ENCODE assay signal across 10 mouse cellular contexts in genomic region chr2:27743863-27744611, GRCm38 (mm10).
DNase-seq lines count a peak whose midpoint lies in the region; ATAC-seq and TF ChIP-seq lines count a peak whose summit lies in the region.
"Had no signal": no experiment of that assay in that cellular context is flagged by ENCODE, and none has a peak within 500 bp of the region (broad histone marks: within the 10 kb centered on the region; RNA-seq: fewer than 3 reads in every experiment).

No protein-coding gene starts in this region.

- 76% methylated on average over 7 of the region's 7 CpGs for WGBS in limb, embryonic 14.5 days

- H3K9ac ChIP-seq in limb, embryonic 14.5 days (ENCODE audit: low read depth, low read length, severe bottlenecking) = no peak overlapping the region
- H3K9ac ChIP-seq: hindbrain, embryonic 12.5 days had no signal

- H3K36me3 ChIP-seq in limb, embryonic 14.5 days (ENCODE audit: control insufficient read depth, insufficient read depth, low read length) = peaks cover 75% of the 10 kb centered on the region

- H3K9me3 ChIP-seq in limb, embryonic 14.5 days (ENCODE audit: control insufficient read depth, low read length) = no peaks in the 10 kb centered on the region
- H3K9me3 ChIP-seq: hindbrain, embryonic 12.5 days had no signal

- peaks cover 48% of the 10 kb centered on the region for H3K4me1 ChIP-seq in brown adipose tissue, adult 24 weeks (ENCODE audit: control insufficient read depth, insufficient read depth, insufficient read length, low read length)
- H3K4me1 ChIP-seq in limb, embryonic 14.5 days (ENCODE audit: control insufficient read depth, insufficient read depth, low read length) = peaks cover 58% of the 10 kb centered on the region

- no peak for TF ChIP-seq POLR2A in limb, embryonic 14.5 days (IDR thresholded peaks at IDR 0.05; ENCODE audit: borderline replicate concordance, extremely low read depth, insufficient read depth, insufficient read length)

- 0 out of 2 replicates have a peak overlapping the region, but pooled peaks have one; percentile 37 for H3K27ac ChIP-seq in layer of hippocampus, adult 2 months
- H3K27ac ChIP-seq in brown adipose tissue, adult 24 weeks (replicated peaks; ENCODE audit: low read depth, low read length) = 0 out of 2 replicates have a peak overlapping the region, but pooled peaks have one; percentile 63
- H3K27ac ChIP-seq in limb, embryonic 14.5 days (replicated peaks; ENCODE audit: low read depth, low read length) = peak overlapping the region; percentile 71; the same call in 1 of the 2 replicates

- intact Hi-C loops in heart, postnatal 36 days (cut with DNase I) = loop anchor here (2.0 kb wide), 1 partner anchor 53 kb away; no protein-coding TSS in a partner anchor
- intact Hi-C loops in left cerebral cortex, postnatal 25 days (cut with DNase I) = no loop called here

- no peak for TF ChIP-seq CTCF in layer of hippocampus, adult 2 months (conservative IDR thresholded peaks at IDR 0.05)

- ATAC-seq in limb, embryonic 14.5 days (ENCODE audit: low FRiP score, low read depth) = no peak

- peak; percentile 91 for DNase-seq in heart, adult 11 months
- DNase-seq in heart, postnatal 36 days = no peak
- DNase-seq in layer of hippocampus, adult 2 months (ENCODE audit: low spot score in 2 of 2) = no peak
- DNase-seq in layer of hippocampus, postnatal 10 days (ENCODE audit: low spot score in 2 of 2) = no peak
- no peak for DNase-seq in limb, embryonic 14.5 days (ENCODE audit: low spot score)
- DNase-seq in gastrocnemius, postnatal 4 days (ENCODE audit: low spot score in 2 of 2) = no peak
- no peak for DNase-seq in left cerebral cortex, postnatal 25 days (ENCODE audit: low spot score in 2 of 2)
- DNase-seq: cerebellum, postnatal 36 days had no signal

- H3K27me3 ChIP-seq in limb, embryonic 14.5 days (ENCODE audit: control insufficient read depth, insufficient read depth, low read length) = no peaks in the 10 kb centered on the region
- H3K27me3 ChIP-seq: hindbrain, embryonic 12.5 days had no signal

- no peak overlapping the region for H3K4me2 ChIP-seq in limb, embryonic 14.5 days (replicated peaks; ENCODE audit: low read depth, low read length, severe bottlenecking)
- H3K4me2 ChIP-seq: hindbrain, embryonic 12.5 days had no signal

- no peak overlapping the region for H3K4me3 ChIP-seq in layer of hippocampus, adult 2 months
- H3K4me3 ChIP-seq in brown adipose tissue, adult 24 weeks (ENCODE audit: insufficient read depth, low read depth, low read length) = no peak overlapping the region
- H3K4me3 ChIP-seq in limb, embryonic 14.5 days (replicated peaks; ENCODE audit: low read length) = no peak overlapping the region
- H3K4me3 ChIP-seq: hindbrain, embryonic 12.5 days had no signal
